ENCODE assay signal across 11 mouse cellular contexts in genomic region chrX:72895388-72896054, GRCm38 (mm10). TPM values are rescaled to one million over a fixed set of nuclear protein-coding genes. Genes with fewer than 3 reads are reported as not detected.
DNase-seq lines count a peak whose midpoint lies in the region; ATAC-seq and TF ChIP-seq lines count a peak whose summit lies in the region.
"Had no signal": no experiment of that assay in that cellular context is flagged by ENCODE, and none has a peak within 500 bp of the region (broad histone marks: within the 10 kb centered on the region; RNA-seq: fewer than 3 reads in every experiment).

No protein-coding gene starts in this region.

- no peaks in the 10 kb centered on the region for H3K9me3 ChIP-seq in midbrain, postnatal 0 days (ENCODE audit: low read length)
- no peaks in the 10 kb centered on the region for H3K9me3 ChIP-seq in intestine, embryonic 15.5 days
- H3K9me3 ChIP-seq: kidney, embryonic 15.5 days had no signal

- 26% methylated on average over 5 of the region's 5 CpGs for WGBS in midbrain, postnatal 0 days
- WGBS in intestine, embryonic 15.5 days: 73% methylated on average over 5 of the region's 5 CpGs

- peak overlapping the region; percentile 67 for H3K27ac ChIP-seq in midbrain, postnatal 0 days (ENCODE audit: low read depth, low read length)
- H3K27ac ChIP-seq in intestine, embryonic 15.5 days: no peak overlapping the region
- H3K27ac ChIP-seq: kidney, embryonic 15.5 days had no signal

- DNase-seq in brain, embryonic 14.5 days (ENCODE audit: low read depth): peak; percentile 95
- DNase-seq in layer of hippocampus, postnatal 10 days (ENCODE audit: low spot score in 2 of 2): peak; percentile 6 to 20
- DNase-seq in midbrain, postnatal 0 days (ENCODE audit: low spot score): peak; percentile 78
- DNase-seq in heart, postnatal 14 days: no peak
- DNase-seq in thymus, adult 18-20 months: no peak
- DNase-seq in spleen, postnatal 10 days (ENCODE audit: low spot score in 2 of 2): no peak
- DNase-seq: heart, adult 18-20 months; lung, adult 2 months had no signal

- H3K27me3 ChIP-seq in midbrain, postnatal 0 days (ENCODE audit: insufficient read depth, low read length): no peaks in the 10 kb centered on the region
- H3K27me3 ChIP-seq in intestine, embryonic 15.5 days (replicated peaks): no peaks in the 10 kb centered on the region

- ATAC-seq in frontal cortex, adult (ENCODE audit: low TSS enrichment): peak; percentile 98
- peak; percentile 91 for ATAC-seq in midbrain, postnatal 0 days (ENCODE audit: low FRiP score)
- ATAC-seq in intestine, embryonic 15.5 days: no peak

- no peak overlapping the region for H3K4me3 ChIP-seq in midbrain, postnatal 0 days (ENCODE audit: low read depth, low read length)
- no peak overlapping the region for H3K4me3 ChIP-seq in intestine, embryonic 15.5 days (replicated peaks)
- H3K4me3 ChIP-seq: kidney, embryonic 15.5 days had no signal

- H3K4me1 ChIP-seq in midbrain, postnatal 0 days (ENCODE audit: insufficient read depth, low read length): no peaks in the 10 kb centered on the region
- H3K4me1 ChIP-seq in intestine, embryonic 15.5 days (replicated peaks): no peaks in the 10 kb centered on the region
- H3K4me1 ChIP-seq: kidney, embryonic 15.5 days had no signal

- no peak overlapping the region for H3K4me2 ChIP-seq in midbrain, postnatal 0 days (ENCODE audit: low read depth, low read length, poor library complexity, severe bottlenecking)
- H3K4me2 ChIP-seq in intestine, embryonic 15.5 days (replicated peaks): no peak overlapping the region
- H3K4me2 ChIP-seq: kidney, embryonic 15.5 days had no signal

- TF ChIP-seq CTCF in brain, embryonic 14.5 days (IDR thresholded peaks at IDR 0.05; ENCODE audit: borderline replicate concordance, extremely low read depth, insufficient read depth, insufficient read length): no peak
- TF ChIP-seq CTCF in midbrain, postnatal 0 days (IDR thresholded peaks at IDR 0.05): peak; percentile 12; the same call in 1 of the 2 replicates

- intact Hi-C loops in heart, postnatal 14 days (cut with DNase I): no loop called here

- no peak overlapping the region for H3K9ac ChIP-seq in midbrain, postnatal 0 days (replicated peaks; ENCODE audit: low read length, poor library complexity, severe bottlenecking)
- H3K9ac ChIP-seq in intestine, embryonic 15.5 days: no peak overlapping the region
- H3K9ac ChIP-seq: kidney, embryonic 15.5 days had no signal

- H3K36me3 ChIP-seq in midbrain, postnatal 0 days (ENCODE audit: insufficient read depth, low read length): no peaks in the 10 kb centered on the region
- no peaks in the 10 kb centered on the region for H3K36me3 ChIP-seq in intestine, embryonic 15.5 days
- H3K36me3 ChIP-seq: kidney, embryonic 15.5 days had no signal

- TF ChIP-seq POLR2A in brain, embryonic 14.5 days (IDR thresholded peaks at IDR 0.05; ENCODE audit: borderline replicate concordance, extremely low read depth, insufficient read depth, insufficient read length, poor library complexity, severe bottlenecking): no peak

RNA-seq across cellular contexts. Expression of gene Cetn2, which starts 22.7 kb away (rescaled TPM):
- polyA plus RNA-seq in brain, embryonic 14.5 days (2012; rRNA removed): 36.5 and 39.7 TPM in 2 replicates
- 10 to 100 TPM; 49.7 to 50.1 TPM for total RNA-seq in layer of hippocampus, postnatal 10 days (2021)
- 21.5 and 23.4 TPM in 2 replicates for total RNA-seq in midbrain, postnatal 0 days (2014; rRNA removed)
- 63.7 and 67.0 TPM in 2 replicates for polyA plus RNA-seq in midbrain, postnatal 0 days (2015; fragmentation: Nextera tagmentation; extraction: Ambion mirVana)
- total RNA-seq in heart, postnatal 14 days (2021): 10 to 100 TPM; 26.4 to 33.1 TPM
- polyA plus RNA-seq in intestine, embryonic 15.5 days (2015; fragmentation: Nextera tagmentation; extraction: Ambion mirVana): 61.7 and 69.3 TPM in 2 replicates

RNA-seq across cellular contexts. Expression of gene Nsdhl, which starts 22.8 kb away (rescaled TPM):
- polyA plus RNA-seq in brain, embryonic 14.5 days (2012; rRNA removed): 41.6 and 42.6 TPM in 2 replicates
- total RNA-seq in layer of hippocampus, postnatal 10 days (2021): 10 to 100 TPM; 51.7 to 52.8 TPM
- 41.5 and 43.8 TPM in 2 replicates for total RNA-seq in midbrain, postnatal 0 days (2014; rRNA removed)
- polyA plus RNA-seq in midbrain, postnatal 0 days (2015; fragmentation: Nextera tagmentation; extraction: Ambion mirVana): 42.6 and 45.4 TPM in 2 replicates
- 1 to 10 TPM; 5.5 to 7.9 TPM for total RNA-seq in heart, postnatal 14 days (2021)
- 43.0 and 44.8 TPM in 2 replicates for polyA plus RNA-seq in intestine, embryonic 15.5 days (2015; fragmentation: Nextera tagmentation; extraction: Ambion mirVana)

Comparison
In these comparisons a context has a peak if more than half of its experiments do, and no peak if none do; other contexts are left out.
1. DNase-seq: peak in brain, embryonic 14.5 days (single experiment), layer of hippocampus, postnatal 10 days (2 of 2) and midbrain, postnatal 0 days (single experiment); none in heart, postnatal 14 days (0 of 2), thymus, adult 18-20 months (0 of 2) and spleen, postnatal 10 days (0 of 2).